20 mouse cellular contexts compared by ENCODE assay signal in the genomic region with DNA sequence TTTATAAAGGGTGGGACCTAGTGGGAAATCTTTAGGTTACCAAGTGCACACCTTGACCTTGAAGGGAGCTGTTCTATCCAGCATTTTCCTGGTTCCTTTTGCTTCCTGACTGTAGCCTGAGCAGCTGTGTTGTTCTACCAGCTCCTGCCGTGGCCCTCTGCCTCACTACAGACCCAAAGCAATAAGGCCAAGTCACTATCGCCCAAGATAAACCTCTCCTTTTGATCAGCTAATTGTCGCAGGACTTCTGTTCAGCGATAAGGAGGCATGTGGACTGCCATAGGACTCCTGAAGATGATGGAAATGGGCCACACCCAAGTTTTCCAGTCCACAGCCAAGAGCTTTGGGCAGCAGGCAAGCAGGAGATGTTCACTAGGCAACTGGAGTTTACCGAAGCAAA.
"Had no signal": no experiment of that assay in that cellular context is flagged by ENCODE, and none has a peak within 500 bp of the region (broad histone marks: within the 10 kb centered on the region; RNA-seq: fewer than 3 reads in every experiment).

No protein-coding gene starts in this region.

- H3K4me2 ChIP-seq: heart, embryonic 12.5 days; hindbrain, embryonic 12.5 days; hindbrain, embryonic 14.5 days; limb, embryonic 13.5 days; limb, embryonic 15.5 days had no signal

- H3K36me3 ChIP-seq: heart, embryonic 10.5 days; heart, embryonic 12.5 days; hindbrain, embryonic 10.5 days; hindbrain, embryonic 12.5 days; limb, embryonic 13.5 days; limb, embryonic 15.5 days had no signal

- H3K4me1 ChIP-seq: heart, embryonic 10.5 days; heart, embryonic 12.5 days; hindbrain, embryonic 12.5 days; limb, embryonic 13.5 days had no signal

- H3K4me3 ChIP-seq: gastrocnemius, adult 2 months; heart, embryonic 10.5 days; heart, embryonic 12.5 days; hindbrain, embryonic 10.5 days; hindbrain, embryonic 12.5 days; layer of hippocampus, adult 2 months; limb, embryonic 13.5 days; limb, embryonic 15.5 days had no signal

- DNase-seq: gastrocnemius, adult 2 months; gastrocnemius, postnatal 10 days; gastrocnemius, postnatal 25 days; heart, adult 18-20 months; heart, postnatal 10 days; heart, postnatal 4 days; kidney, adult 18-20 months; kidney, adult 8-10 months; kidney, postnatal 10 days; kidney, postnatal 4 days; left cerebral cortex, postnatal 4 days had no signal

- ATAC-seq: hindbrain, embryonic 16.5 days had no signal

- H3K27ac ChIP-seq: gastrocnemius, adult 2 months; heart, embryonic 10.5 days; hindbrain, embryonic 10.5 days; hindbrain, embryonic 12.5 days; hindbrain, embryonic 14.5 days; layer of hippocampus, adult 2 months; limb, embryonic 13.5 days; limb, embryonic 15.5 days had no signal

- H3K27me3 ChIP-seq: hindbrain, embryonic 12.5 days; limb, embryonic 13.5 days; limb, embryonic 15.5 days had no signal

- H3K9me3 ChIP-seq: heart, embryonic 10.5 days; heart, embryonic 12.5 days; hindbrain, embryonic 10.5 days; hindbrain, embryonic 12.5 days; limb, embryonic 13.5 days; limb, embryonic 15.5 days had no signal

- H3K9ac ChIP-seq: heart, embryonic 12.5 days; hindbrain, embryonic 12.5 days; hindbrain, embryonic 14.5 days; limb, embryonic 13.5 days; limb, embryonic 15.5 days had no signal
